Mouse (Mus musculus) CH12.LX (cell line): ENCODE data around the gene Aarsd1.

Experiments used
- GABPA ChIP-seq: IDR thresholded peaks from 2 replicates; pipeline ENCODE4 v1.6.1; 2012; ENCODE audit warnings: low read depth, low read length, improper control_type of control experiment, inconsistent platforms; ENCODE audit not compliant: insufficient replicate concordance
- IRF4 ChIP-seq: IDR thresholded peaks from 2 replicates; pipeline ENCODE4 v1.6.1; 2014; ENCODE audit warnings: low read depth, mild to moderate bottlenecking, inconsistent platforms, low read length, improper control_type of control experiment
- KAT2A ChIP-seq: IDR thresholded peaks from 2 replicates; pipeline ENCODE4 v1.6.1; 2012; ENCODE audit warnings: low read length, improper control_type of control experiment, inconsistent platforms; ENCODE audit not compliant: insufficient replicate concordance
- POLR2A ChIP-seq: IDR thresholded peaks from 2 replicates; pipeline ENCODE4 v1.6.1; 2011; ENCODE audit warnings: low read depth, mild to moderate bottlenecking, improper control_type of control experiment, low read length
- ZKSCAN1 ChIP-seq: IDR thresholded peaks from 2 replicates; pipeline ENCODE4 v1.6.1; 2012; ENCODE audit warnings: low read depth, inconsistent platforms, low read length, improper control_type of control experiment, borderline replicate concordance

- TF ChIP-seq GABPA (no peak), POLR2A (no peak), KAT2A (no peak), IRF4 (no peak), ZKSCAN1 (no peak)
These were observed 8.8 kb upstream of the Aarsd1 start for GRCm38 (mm10) chr11:101426165-101426564.
